13 mouse cellular contexts compared by ENCODE assay signal in genomic region chr4:56696401-56696800, GRCm38 (mm10).
"Had no signal": no experiment of that assay in that cellular context is flagged by ENCODE, and none has a peak within 500 bp of the region (broad histone marks: within the 10 kb centered on the region; RNA-seq: fewer than 3 reads in every experiment).

No protein-coding gene starts in this region.

- DNase-seq: lung, adult 18-20 months; lung, embryonic 14.5 days; lung, postnatal 10 days; lung, postnatal 4 days; midbrain, embryonic 14.5 days; retina, postnatal 1 day; right cerebral cortex, adult 18-20 months; right cerebral cortex, postnatal 25 days; right cerebral cortex, postnatal 4 days; spleen, adult 18-20 months; thymus, adult 18-20 months; thymus, postnatal 14 days; thymus, postnatal 36 days had no signal
